Mouse (Mus musculus): ENCODE data around the gene Reck.
A peak's percentile ranks its signal among the peaks of the same experiment; 100 is the strongest.

Gene Reck

GRCm38 (mm10) chr4:43970393-43971330 is 95.3 kb downstream of the Reck start:
- no peak for DNase-seq

DNA sequence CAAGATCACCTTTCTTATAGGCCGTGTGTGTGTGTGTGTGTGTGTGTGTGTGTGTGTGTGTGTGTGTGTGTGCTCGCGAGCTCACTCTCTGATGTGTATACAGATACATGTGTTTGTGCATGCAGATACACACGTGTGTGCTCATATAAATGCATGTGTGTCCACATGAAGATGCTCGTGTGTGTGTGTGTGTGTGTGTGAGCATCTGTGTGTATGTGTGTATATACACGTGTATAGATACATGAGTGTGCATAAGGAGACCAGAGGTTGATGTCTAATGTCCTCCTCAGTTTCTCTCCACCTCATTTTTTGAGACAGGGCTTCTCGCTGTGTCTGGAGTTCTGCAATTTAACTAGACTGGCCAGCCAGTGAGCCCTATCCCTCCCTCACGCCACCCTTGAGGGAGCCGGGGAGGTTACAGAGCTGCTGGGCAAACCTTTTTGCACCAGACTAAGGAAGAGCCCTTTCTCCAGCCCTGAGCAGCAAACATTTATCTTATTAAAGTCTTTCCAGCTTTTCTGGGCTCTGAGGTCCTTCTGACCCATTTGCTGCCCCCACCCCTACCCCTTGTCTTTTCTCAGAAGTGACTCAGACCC is 96.3 kb downstream of the Reck start:
- DNase-seq = no peak

GRCm38 (mm10) chr4:43972137-43972591 is 96.8 kb downstream of the Reck start:
- DNase-seq = no peak

- peak; percentile 75 for DNase-seq
Measured at GRCm38 (mm10) chr4:43973526-43973981, 98.2 kb downstream of the Reck start.

- DNase-seq = no peak
Measured at GRCm38 (mm10) chr4:43974914-43975616, 99.7 kb downstream of the Reck start.

GRCm38 (mm10) chr4:43976223-43976740 is 101.0 kb downstream of the Reck start:
- DNase-seq = no peak

- no peak for DNase-seq
Measured at GRCm38 (mm10) chr4:43978521-43979443, 103.5 kb downstream of the Reck start.

GRCm38 (mm10) chr4:43979746-43980145 is 104.4 kb downstream of the Reck start:
- peak; percentile 90 for DNase-seq

DNA sequence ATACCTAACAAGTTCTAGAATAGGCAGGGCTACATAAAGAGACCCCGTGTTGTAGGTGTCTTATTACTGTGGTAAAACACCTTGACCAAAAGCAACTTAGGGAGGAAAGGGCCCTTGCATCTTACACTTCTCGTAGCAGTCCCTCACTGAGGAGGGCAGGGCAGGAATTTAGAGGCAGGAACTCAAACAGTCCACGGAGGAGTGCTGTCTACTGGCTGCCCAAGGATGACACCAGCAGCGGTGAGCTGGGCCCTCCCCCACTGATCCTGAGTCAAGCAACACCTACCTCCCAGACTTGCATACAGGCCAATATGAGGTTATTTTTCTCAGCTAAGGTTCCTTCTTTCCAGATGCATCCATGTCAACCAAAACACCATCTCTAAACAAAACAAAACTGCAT is 104.9 kb downstream of the Reck start:
- no peak for DNase-seq

- no peak for DNase-seq
Measured at GRCm38 (mm10) chr4:43980846-43981245, 105.5 kb downstream of the Reck start.

- DNase-seq = no peak
Measured at GRCm38 (mm10) chr4:43981251-43981650, 105.9 kb downstream of the Reck start.

DNA sequence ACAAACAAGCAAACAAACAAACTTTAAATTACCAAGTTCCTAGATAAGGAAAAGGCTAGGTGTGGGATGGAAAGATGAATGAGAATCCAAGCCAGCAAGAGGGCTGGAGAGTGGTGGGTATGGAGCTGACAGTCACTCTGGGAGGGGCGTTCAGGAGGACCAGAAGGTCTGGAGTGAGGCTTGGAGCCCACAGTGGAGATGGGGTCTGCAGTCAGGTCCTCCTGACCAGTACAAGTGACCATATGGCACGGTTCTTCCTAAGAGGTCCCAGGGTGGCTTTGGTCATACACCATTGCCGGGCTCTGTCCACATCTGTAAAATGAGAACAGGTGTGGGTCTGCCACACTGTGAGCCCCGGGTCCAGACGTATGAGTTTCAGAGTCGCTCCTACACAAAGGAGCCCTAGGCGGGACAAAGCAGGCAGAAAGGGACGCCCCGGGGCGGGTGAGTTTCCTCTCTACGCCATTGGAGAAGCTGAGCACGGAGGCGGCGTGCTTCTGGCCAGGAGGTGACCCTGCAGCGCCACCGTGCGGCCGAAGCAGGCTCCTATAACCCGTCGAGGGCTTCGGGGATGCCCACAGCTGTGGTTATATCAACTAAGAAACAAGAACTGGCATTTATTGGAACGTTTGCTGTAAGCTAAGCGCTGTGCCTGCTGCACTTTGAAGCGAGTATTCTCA is 106.9 kb downstream of the Reck start:
- peak; percentile 89 for DNase-seq

DNA sequence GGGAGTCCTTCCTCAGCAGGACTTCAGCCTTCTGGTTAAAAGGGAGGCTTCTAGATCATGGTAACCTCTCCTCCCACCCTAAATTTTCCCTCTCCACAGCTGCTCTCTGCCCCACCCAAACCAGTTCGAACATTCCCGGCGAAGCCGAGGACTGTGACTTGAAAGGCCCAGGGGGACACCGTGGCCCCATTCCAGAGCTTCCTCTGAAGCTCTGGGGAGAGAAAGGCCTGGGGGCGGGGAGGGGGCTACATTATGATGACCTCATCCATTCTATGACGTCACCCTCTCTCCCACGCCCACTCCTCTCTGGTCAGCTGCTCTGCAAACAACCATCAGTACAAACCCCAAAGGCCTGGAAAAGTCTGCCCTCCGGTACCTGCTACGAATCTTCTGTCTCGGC is 107.9 kb downstream of the Reck start, which contains the start of gene Ccin:
Gene Ccin (plus strand): TSS at position 303 of the 400 bp plus-strand sequence.
- DNase-seq = no peak

- DNase-seq = no peak
Measured at GRCm38 (mm10) chr4:43983756-43984155, 108.4 kb downstream of the Reck start.

DNA sequence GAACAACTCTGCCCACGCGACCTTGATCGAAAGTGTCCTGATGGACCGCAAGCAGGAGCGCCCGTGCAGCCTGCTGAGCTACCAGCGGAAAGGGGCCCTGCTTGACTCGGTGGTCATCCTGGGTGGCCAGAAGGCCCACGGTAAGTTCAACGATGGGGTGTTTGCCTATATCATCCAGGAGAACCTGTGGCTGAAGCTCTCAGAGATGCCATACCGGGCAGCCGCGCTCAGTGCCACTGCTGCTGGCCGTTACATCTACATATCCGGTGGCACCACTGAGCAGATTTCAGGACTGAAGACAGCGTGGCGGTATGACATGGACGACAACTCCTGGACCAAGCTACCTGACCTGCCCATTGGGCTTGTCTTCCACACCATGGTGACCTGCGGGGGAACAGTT is 109.0 kb downstream of the Reck start:
- DNase-seq = no peak

DNA sequence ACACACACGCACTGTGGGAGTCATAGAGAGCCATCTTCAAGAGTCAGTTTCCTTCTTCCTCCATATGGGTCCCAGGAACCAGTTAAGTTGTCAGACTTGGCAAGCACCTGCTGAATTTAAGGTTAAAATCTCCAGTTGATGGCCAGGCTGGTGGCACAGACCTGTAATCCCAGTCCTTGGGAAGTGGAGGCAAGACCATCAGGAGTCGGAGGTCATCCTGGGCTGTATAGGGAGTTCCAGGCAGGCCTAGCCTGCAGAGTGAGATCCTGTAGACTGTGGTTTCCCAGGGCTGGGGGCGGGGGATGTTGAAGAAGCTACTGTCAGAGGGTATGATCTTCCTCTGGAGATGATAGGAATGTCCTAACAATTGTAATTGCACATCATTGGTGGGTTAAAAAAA is 113.6 kb downstream of the Reck start:
- DNase-seq = no peak

DNA sequence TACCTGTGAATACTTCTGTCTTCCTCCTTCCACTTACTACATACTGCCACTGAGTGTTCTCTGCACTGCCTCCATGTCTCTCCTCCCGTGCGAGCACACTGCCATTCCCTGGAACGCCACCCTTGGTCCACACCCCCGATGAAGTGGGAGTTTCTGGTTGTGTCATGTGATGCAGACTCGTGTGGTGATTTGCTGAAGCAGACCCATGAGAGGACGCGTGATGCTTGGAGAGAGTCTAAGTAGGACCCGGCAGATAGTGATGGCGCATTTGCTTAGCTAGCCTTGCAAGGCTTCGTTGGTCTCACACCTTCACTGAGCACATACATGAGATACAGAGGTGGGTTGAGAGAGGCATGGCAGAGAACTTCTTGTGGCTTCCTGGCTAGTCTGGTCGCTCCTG is 117.7 kb downstream of the Reck start:
- no peak for DNase-seq

GRCm38 (mm10) chr4:43994342-43994741 is 119.0 kb downstream of the Reck start:
- DNase-seq = no peak

Data from layer of hippocampus, adult 9-11 months (tissue).